Mouse (Mus musculus) neutrophil, adult 5-6 weeks (primary cell): ENCODE data around the gene Trabd2b. TPM values are rescaled to one million over a fixed set of nuclear protein-coding genes. Genes with fewer than 3 reads are reported as not detected.

ENCODE experiments used
- ATAC-seq: fragments of 151-379, 151-347 bp; 2 replicates; pipeline ENCODE4 v1.8.0; 2017; ENCODE audit warnings: mild to moderate bottlenecking, moderate TSS enrichment; ENCODE audit not compliant: insufficient number of reproducible peaks, poor library complexity, low FRiP score, severe bottlenecking; ENCODE audit errors: extremely low read depth
- total RNA-seq: library from RNA; stranded (forward); fragments of 200-1000 nt; gene quantifications from 2 replicates; pipeline ENCODE4 v1.2.3, GENCODE M21; 2017

Trabd2b gene
- total RNA-seq, 1 experiment from 2014 or later, result not detected

DNA sequence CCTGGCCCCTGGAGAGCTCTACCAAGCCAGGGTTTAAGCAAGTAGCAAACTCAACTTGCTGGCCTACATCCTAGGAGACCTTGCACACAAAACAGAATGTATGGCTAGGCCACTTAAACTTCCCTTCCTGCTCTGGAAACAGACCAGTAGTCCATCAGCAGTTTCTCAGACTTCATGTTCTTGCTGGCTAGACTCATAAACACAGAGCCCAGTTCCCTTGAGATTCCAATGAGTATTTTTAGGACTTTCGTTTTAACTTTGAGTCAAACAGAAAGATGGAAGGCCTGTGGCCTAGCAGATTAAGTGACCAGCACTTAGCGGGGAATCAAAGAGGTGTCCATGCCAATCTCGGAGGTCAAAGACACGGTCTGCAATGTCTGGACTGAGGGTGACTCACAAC lies 206.3 kb downstream of the Trabd2b start:
- ATAC-seq, result no peak

DNA sequence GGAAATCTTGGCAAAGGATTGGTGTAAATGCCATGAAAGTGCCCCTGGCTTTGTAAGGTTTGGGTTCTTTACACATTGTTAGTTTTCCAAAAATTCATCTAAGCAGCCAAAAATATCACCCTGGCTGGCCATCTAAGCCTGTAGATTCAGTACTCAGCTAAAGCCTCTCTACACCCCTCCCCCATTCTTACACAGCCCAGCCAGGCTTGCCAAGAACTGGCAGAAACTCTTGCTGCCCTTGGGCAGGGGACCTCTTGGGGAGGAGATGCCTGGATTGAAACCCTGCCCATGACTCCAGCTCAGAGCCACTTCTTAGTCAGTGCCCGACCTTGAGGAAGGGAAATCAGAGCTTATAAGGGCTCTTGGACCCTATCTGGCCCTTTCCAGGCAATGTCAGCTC lies 207.6 kb downstream of the Trabd2b start:
- ATAC-seq, result no peak

DNA sequence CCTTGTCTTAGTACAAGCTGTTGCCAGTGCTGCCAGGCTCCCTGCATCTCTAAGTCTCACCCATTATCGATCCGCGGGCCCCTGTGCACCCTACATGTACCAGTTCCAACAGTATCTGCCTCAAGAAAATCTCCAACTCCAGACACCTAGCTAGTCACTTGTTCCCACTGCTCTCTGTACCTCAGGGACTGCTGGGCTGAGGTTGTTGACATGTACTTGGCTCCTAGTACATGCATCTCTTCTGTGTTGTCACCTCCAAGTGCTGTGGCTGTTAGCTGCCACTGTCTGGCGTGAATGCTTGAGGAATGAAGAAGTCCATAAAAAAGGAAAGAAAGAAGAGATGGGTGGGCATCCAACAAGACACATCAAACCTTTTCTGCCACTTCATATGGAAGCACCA lies 209.2 kb downstream of the Trabd2b start:
- no peak for ATAC-seq

DNA sequence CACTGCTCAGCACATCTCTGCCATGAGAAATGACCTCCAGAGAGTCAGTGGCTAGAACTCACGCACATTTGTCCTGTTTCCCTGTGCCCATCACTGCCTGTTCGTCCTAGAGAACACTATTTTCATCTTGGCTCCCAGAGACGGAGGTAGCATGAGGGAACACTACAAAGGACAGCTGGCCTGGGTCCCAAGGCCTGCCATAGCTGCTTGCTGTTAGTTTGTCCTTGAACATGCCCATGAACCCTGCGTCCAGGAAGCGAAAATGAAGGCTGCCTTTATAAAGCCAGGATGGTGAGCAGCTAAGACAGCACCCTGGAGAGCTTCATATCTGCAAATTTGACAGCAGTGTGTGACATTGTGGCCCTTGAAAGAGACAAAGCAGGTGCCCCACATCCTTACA lies 216.4 kb downstream of the Trabd2b start:
- ATAC-seq, result no peak

DNA sequence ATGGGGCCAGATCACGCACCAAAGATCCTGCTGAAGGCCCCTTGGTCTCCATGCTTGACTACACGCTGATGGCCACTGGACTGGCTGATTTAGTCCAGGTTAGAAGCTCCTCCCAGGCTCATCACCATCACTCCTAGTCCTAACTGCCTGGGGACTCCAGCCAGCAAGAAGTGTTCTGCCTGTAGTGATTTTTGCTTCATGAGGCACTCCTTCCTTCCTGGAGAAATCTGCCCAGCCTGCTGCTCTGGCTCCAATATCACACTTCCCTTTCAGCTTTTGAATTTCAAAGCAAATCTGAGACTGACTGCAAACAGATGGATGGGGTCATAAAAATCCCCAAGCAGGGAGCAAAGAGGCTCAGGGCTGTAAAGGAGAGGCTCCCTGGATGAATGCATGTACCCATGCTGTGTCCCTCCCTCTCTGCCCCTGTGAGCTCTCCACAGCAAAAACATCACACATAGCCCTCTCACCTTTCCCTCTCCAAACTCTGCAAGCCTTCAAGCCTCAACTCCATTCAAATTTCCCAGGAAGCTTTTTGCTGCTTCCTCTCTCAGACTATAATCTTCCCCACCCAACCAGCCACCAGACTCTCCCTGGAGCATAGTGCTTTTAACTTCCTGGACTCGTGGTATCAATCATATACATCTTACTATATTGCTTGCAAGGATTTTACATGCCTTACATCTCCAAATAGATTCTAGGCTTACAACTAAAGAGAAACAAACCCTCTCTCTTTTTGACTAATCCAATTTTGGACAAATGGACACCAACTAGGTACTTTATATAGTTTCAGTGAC lies 217.8 kb downstream of the Trabd2b start:
- ATAC-seq, result no peak

DNA sequence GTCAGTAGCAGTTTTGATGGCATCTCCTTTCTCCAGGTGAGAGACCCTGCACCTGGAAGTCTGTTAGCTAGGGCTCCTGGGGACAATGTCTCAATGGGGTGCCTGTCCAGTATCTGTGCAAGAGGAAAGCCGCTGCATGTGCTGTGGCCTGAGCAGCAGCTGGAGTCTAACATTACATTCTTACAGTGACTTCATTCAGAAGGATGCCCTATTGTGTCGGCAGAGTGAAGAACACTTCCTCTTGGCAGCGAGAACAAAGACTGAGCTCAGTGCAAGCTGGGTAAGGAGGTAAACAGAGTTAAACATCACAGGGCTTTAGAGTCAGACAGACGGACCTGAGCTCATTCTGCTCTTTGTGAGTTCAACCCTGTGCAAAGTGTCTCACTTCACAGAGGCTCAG lies 218.8 kb downstream of the Trabd2b start:
- no peak for ATAC-seq

DNA sequence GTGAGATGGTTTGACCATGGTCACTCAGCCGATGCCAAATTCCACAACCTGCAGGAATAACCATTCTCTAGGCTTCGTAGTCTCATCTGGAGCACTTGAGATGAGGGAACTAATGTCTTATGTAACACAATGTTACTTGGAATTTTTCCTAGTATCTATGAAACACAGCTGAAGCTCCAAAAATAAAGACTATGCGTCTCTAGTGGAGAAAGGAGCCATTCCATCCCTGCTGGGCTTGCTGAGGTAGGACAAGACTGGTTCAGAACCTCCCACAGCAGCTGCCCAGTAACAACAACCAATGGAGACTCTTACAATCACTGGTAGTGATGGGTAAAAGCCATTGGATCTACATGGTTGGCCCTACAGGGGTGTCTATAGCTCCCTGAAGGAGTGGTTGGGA lies 219.4 kb downstream of the Trabd2b start:
- no peak for ATAC-seq

DNA sequence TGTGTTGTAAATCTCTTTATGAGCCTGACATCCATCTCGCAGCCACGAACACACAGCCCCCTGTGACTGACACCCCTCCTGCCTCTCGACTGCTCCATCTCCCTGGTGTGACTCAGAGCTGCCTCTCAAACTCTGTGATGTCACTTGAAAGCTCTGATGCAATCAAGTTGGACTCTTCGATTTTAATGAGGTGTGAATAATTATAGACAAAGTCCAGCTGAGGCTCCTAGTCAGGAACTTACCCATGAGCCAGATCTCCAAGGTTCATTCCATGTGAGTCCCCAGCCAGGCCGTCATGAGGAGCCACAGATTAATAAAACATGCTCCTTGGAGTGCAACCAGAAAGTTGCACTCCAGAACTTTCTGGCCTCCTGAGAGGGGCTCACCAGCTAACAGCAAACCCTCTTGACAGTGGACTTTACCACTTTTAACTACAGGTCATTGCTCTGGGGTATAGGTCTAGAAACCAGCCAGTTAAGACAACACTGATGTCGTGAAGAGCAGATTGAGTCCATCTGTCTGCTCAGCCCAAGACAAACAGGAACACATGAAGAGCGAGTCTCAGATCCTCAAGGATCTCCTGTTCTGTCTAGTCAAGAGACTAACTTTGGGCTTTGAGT lies 221.3 kb downstream of the Trabd2b start:
- no peak for ATAC-seq

DNA sequence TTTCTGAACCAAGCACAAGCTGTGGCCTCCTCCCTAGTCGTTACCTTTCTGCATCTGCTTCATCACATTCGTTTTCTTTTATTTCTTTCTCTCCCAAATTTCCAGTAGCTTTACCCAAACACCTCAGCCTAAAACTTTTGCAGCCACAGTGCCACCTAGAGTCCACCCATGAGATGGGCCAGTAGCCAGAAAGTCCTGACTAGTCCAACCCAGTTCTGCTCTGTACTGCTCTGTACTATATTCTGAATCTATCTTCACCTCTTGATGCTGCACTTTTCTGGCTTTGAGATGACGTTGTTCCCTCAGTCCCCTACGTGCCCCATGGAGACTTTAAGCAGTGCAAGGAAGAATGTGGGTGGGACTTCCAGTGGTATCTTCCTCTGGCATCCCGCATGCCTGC lies 229.4 kb downstream of the Trabd2b start:
- no peak for ATAC-seq

DNA sequence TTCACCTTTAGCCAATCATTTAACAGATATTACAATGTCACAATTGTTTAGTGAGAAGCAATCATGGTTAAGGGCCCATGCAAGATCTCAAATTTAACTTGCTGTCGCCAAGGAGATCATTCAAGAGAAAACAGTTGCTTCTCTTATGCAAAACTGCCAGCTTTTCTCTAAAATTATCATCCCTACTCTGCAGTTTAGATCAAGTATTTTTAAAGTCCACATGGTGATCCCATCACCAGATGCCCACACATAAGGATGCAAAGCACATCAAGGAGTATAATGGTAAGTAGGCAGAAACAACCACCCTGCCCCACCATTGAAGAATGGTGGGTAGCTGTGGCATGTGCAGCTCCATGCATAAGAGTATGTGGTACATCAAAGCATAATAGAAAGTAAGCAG lies 229.8 kb downstream of the Trabd2b start:
- ATAC-seq, result no peak

DNA sequence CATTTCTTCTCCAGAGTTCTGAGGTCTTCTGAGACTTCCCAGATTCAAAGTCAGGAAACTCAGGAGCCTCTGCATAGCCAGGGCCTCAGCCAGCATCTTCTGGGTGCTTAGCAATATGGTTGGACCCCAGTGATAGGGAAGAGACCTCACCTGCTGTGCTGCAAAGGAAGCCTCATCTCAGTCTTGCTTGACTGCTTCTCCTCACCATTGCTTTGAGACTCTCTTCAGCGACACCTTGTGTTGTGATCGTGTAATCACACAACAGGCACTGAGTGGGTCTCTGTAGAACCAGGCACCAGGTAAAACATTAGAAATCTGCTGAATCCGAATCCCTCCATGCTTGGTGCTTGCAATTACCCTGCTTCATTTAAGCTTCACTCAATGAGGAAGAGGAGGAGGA lies 230.6 kb downstream of the Trabd2b start:
- ATAC-seq, result peak; percentile 30; the same call in 1 of the 2 replicates

DNA sequence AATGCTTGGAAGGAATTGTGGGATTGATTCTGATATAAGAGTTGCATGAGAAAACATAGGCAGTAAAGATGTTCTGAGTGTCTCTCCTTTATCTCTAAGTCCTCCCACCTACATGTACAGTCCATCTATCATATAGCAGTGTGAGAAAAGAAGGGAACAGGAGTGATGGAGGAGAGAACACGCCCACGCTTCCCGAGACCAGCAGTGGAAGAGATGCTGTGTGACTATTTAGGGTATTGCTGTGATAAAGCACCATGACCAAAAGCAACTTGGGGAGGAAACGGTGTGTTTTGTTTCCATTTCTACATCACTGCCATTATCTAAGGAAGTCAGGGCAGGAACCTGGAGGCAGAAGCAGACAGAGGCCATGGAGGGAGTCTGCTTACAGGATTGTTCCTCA lies 235.9 kb downstream of the Trabd2b start:
- ATAC-seq, result no peak

DNA sequence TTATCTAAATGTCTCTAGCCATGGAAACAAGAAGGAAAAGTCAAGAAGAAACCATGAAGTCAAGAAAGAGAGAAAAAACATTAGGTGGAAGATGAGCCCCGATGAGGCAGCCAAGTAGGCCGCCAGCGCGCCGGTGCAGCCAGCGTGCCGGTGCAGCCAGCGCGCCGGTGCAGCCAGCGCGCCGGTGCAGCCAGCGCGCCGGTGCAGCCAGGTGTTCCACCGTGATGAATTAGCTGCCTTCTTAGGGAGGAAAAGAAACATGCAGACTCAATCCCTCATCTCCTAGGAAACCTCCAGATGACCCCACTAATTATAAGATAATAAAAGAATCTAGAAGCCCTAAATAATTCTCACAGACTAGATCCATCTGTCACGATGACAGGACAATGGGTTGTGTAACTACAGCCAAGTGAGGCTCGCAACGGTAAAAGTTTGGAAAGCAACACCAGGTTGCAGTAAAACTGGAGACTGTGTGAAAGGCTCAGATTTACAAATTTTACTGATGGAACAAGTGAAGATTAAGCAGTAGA lies 237.2 kb downstream of the Trabd2b start:
- no peak for ATAC-seq

DNA sequence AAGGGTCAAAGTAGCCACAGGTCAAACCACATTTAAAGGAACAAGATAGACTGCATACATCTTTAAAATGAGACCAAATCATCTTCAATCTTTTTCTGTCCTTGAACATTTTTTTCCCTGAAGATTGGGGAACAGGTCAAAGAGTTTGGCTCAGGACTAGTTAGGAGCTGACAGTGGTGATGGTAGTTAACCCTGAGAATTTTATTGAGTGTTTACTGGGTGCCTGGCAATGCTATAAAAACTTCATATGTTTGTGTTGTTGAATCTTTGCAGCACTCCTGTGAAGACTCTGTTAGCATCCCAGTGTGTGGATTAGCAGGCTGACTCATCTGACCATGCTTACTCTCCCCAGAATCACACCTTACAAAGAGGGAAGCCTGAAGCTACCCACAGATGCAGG lies 238.8 kb downstream of the Trabd2b start:
- ATAC-seq, result no peak

DNA sequence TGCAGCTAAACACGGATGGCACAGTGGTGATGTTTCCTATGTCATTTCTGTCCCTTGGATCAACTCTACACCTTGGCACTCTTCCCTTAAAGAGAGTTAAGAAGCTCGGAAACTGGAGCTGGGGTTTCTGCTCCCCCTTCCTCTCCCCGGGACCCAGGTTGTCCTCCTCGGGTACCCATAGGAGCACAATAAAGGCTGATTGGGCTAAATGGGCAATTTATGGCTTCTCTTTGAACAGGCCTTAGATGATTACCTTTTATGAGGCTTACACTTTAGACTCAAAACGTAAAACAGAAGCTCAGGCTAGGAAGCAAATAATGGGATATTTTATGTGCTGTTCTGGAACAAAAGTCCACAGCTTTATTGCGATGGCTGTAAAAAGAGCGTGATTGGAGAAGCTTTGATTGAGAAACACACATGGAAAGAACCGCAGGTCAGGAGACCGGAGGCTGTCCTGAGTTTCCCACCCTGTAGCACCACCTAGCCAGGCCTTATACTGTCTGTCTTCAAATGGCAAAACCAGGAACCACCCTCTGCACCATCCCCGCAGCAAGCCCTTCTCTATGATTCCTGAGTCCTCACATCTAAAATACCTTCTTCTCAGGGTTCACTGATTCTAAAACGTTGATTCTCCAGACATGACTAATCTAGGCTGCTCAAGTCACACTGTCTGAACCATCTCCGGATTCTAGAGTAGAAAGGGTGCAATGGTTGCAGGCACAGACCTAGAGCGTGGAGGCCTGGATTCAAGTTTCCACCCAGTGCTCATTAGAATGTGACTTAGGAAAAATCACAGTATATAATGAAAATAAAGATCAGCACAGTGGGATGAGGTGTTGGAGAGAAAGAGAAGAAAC lies 240.5 kb downstream of the Trabd2b start:
- ATAC-seq, result no peak

DNA sequence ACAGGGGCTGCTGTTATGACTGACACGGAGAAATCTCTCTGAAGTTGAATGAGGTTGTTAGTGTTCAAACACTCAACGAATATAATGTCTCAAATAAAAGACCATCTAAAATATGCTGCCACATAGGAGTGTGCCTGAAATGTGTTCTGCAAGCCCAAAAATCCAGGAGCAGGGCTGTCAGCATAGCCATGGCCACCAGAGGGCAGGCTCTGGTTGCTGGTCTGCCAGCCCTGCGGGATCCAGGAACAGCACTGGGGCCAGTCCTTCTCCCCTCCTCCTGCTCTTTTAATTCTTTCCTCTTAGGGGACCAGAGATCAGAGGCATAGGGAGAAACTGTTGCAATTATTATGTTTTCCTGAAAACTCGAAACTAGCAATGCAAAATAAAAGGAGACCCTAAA lies 241.2 kb downstream of the Trabd2b start:
- peak; percentile 65 for ATAC-seq

DNA sequence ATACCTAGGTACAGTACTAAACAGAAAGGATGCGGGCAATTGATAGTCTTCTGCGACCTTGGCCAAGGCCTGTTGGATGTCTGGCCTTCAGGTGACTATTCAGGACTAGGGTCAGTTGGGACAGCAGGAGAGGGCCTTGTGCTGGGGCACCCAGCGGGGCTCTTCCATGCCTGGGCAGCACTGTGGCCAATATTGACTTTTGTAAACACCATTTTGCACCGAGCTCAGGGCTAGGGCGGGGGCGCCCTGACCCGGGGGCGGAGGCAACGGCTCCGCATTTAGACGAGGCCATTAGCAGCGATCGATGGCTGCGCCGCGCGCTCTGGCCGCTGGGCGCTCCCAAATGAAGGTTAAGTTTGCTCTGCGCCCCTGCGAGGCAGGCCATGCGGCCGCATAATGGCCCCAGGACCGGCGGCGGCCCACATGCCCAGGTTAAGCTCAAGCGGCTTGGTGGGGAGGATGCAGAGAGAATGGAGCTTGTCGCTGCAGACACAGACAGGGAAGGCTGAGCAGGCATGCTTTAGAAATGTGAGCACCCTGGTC lies 242.1 kb downstream of the Trabd2b start:
- no peak for ATAC-seq

DNA sequence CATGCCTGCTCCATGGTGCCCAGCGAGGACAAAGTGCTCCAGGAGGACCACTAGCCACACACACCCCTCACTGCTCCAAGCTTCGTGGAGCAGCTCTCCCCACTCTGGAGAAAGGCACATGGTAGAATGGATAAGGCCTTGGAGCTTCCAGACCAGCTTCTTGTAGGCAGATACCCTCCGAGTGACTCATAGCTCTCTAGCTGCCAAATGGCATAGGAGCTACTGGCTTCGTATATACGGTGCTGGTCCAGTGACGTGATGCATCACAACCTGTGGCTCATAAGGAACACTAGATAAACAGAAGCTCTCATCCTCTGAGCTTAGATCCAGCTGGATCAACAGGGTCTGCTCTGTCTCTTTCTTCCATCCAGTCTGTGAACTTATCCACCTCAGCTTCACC lies 244.0 kb downstream of the Trabd2b start:
- ATAC-seq, result no peak

DNA sequence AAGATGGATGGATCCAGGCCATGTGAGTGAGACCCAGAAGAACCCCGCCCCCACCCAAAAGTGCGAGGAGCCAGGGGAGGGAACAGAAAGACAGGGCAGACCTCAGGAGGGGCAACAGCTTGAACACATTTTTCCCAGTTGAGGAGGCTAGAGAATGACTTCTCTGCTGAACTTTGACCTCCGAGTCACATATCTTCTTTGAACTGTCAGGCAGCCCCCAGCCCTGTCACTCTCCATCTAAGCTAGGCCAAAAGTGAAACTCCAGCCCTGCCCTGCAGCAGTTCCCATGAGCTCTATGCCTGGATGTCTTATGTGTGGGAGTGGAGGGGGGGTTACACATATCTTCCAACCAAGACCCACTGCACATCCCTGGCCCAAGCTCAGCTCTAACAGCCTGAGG lies 244.5 kb downstream of the Trabd2b start:
- ATAC-seq, result no peak
